Mouse (Mus musculus) mouse embryonic stem cell (cell line): ENCODE data around the gene AI597479.

ENCODE experiments used
- in situ Hi-C, 2 experiments: fragments of 300-500 bp; cut with MboI; formaldehyde crosslinking; loops; 1 replicate in 1 of 2; 3 replicates in 1 of 2; pipeline ENCODE4 v1.14.3; 2019 to 2020; ENCODE audit warnings: low sequenced_read_pairs in 2 of 2, low pct_unique_long_range_greater_than_20kb in 1 of 2, mixed read lengths in 1 of 2; ENCODE audit not compliant: unreplicated experiment in 1 of 2

The AI597479 gene

GRCm38 (mm10) chr1:43117435-43117834 lies 18.9 kb downstream of the AI597479 start:
- in situ Hi-C loops, result no loop called here

- in situ Hi-C loops, result no loop called here
Measured at GRCm38 (mm10) chr1:43120950-43121349, 22.4 kb downstream of the AI597479 start.

- in situ Hi-C loops, result no loop called here
Measured at GRCm38 (mm10) chr1:43122616-43123015, 24.1 kb downstream of the AI597479 start.

- in situ Hi-C loops, result no loop called here
Measured at GRCm38 (mm10) chr1:43124726-43125125, 26.2 kb downstream of the AI597479 start.

GRCm38 (mm10) chr1:43127196-43127595 lies 28.7 kb downstream of the AI597479 start:
- in situ Hi-C loops, result no loop called here

- in situ Hi-C loops, result no loop called here
Measured at GRCm38 (mm10) chr1:43127820-43128610, 29.5 kb downstream of the AI597479 start.

- in situ Hi-C loops, result no loop called here
Measured at GRCm38 (mm10) chr1:43130219-43130981, 31.9 kb downstream of the AI597479 start.

GRCm38 (mm10) chr1:43131591-43131990 lies 33.1 kb downstream of the AI597479 start:
- in situ Hi-C loops, result no loop called here

GRCm38 (mm10) chr1:43136488-43137029 lies 38.0 kb downstream of the AI597479 start:
- in situ Hi-C loops, result loop anchor here (5.0 kb wide), 1 partner anchor 131 kb away; no protein-coding TSS in a partner anchor

- in situ Hi-C loops, result loop anchor here (5.0 kb wide), 1 partner anchor 130 kb away; no protein-coding TSS in a partner anchor
Measured at GRCm38 (mm10) chr1:43137334-43137733, 38.8 kb downstream of the AI597479 start.

GRCm38 (mm10) chr1:43138268-43138812 lies 39.8 kb downstream of the AI597479 start:
- in situ Hi-C loops, result loop anchor here (5.0 kb wide), 1 partner anchor 129 kb away; no protein-coding TSS in a partner anchor

- in situ Hi-C loops, result loop anchor here (5.0 to 10.0 kb wide), 2 partner anchors 128 to 605 kb away; no protein-coding TSS in a partner anchor
Measured at GRCm38 (mm10) chr1:43139587-43140266, 41.2 kb downstream of the AI597479 start.

- in situ Hi-C loops, result loop anchor here in 1 of 2 experiments (10.0 kb wide), 1 partner anchor 603 kb away; no protein-coding TSS in a partner anchor
Measured at GRCm38 (mm10) chr1:43141555-43141961, 43.0 kb downstream of the AI597479 start.

- in situ Hi-C loops, result loop anchor here in 1 of 2 experiments (10.0 kb wide), 1 partner anchor 602 kb away; no protein-coding TSS in a partner anchor
Measured at GRCm38 (mm10) chr1:43142849-43143248, 44.3 kb downstream of the AI597479 start.

GRCm38 (mm10) chr1:43143284-43143683 lies 44.8 kb downstream of the AI597479 start:
- in situ Hi-C loops, result loop anchor here in 1 of 2 experiments (10.0 kb wide), 1 partner anchor 602 kb away; no protein-coding TSS in a partner anchor

GRCm38 (mm10) chr1:43143791-43144190 lies 45.3 kb downstream of the AI597479 start:
- in situ Hi-C loops, result loop anchor here in 1 of 2 experiments (10.0 kb wide), 1 partner anchor 601 kb away; no protein-coding TSS in a partner anchor

- in situ Hi-C loops, result loop anchor here in 1 of 2 experiments (10.0 kb wide), 1 partner anchor 600 kb away; no protein-coding TSS in a partner anchor
Measured at GRCm38 (mm10) chr1:43144338-43144906, 45.9 kb downstream of the AI597479 start.
